Mouse (Mus musculus): ENCODE data around the gene Gm29735.
"Not testable (repeated sequence)": the region's sequence is repeated elsewhere in the genome, so short reads cannot be mapped to it uniquely, and the experiment has no call there.

Gm29735 gene

DNA sequence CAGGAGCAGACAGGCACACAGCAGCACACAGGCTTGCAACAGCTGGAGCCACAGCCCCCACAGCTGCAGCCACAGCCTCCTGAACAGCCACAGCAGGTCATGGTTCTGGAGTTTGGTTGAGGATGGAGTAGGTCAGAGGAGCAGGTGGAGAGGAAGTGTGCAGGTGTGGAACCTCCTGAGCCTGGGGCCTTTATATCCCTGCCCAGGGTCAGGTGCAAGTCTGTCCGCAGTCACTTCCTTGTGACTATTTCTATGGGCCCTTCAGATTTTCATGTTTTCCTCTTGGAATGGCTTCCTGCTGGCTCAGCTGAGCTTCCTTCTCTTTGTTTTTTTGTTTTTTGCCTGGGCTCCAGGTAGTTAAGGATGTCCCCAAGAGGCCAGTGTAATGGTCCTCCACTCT lies 36.3 kb downstream of the Gm29735 start, which contains the start of gene Gm45618:
Gm45618 (minus strand) TSS at position 101 of the 400 bp plus-strand sequence.
- not testable (repeated sequence) for DNase-seq (ENCODE audit: low spot score in 2 of 2)

DNA sequence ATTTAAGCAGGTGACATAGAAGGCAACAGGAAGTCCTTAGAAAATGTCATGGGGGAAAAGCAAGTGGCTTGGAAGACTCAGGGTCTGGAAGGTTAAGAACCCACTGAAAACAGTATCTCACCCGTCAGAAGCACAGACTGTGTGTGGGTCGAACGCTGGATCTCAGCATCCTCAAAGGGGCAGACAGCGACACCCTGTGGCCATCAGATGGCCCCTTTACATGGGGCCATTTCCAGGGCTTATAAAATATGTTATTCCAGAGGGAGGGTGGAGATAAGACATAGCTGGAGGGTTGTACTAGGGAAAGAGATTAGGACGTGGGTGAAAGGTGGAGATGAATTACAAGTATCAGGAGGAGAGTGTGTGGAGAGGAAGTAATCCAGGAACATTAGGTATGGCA lies 37.3 kb downstream of the Gm29735 start:
- peak in 1 of 2 experiments; percentile 11 for DNase-seq (ENCODE audit: low spot score in 2 of 2)

All from right cerebral cortex, adult 2 months (tissue).